Mouse (Mus musculus): ENCODE data around the gene Fopnl. TPM values are rescaled to one million over a fixed set of nuclear protein-coding genes. Genes with fewer than 3 reads are reported as not detected.
A peak's percentile ranks its signal among the peaks of the same experiment; 100 is the strongest.

Gene Fopnl
- total and polyA plus RNA-seq, 3 experiments: 44.8 to 46.9 TPM; not detected in 1

DNA sequence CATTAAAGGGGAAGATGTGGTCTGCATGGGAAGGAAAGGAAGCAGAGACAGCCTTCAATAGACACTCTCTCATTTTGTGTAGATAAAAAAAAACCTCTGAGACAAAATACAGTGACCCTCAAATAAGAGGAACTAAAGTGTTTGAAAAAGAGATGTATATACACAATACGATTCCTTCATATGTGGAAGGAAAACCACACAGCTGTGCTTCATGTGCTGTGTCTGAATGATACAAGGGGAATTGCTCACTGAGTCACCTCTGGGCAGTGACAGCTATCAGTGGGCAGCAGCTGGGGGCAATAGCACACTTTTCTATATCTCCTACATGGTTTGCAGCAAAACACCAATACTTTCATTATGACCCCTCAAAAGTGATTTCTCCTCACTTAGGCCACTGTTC lies 9.8 kb downstream of the Fopnl start (continued):
- TF ChIP-seq EP300 (IDR thresholded peaks at IDR 0.05; ENCODE audit: low read depth in 1 of 2, low read length in 2 of 2) (peak; percentile 80 to 87), UBTF (IDR thresholded peaks at IDR 0.05; ENCODE audit: borderline replicate concordance, insufficient read depth, low read depth, low read length) (no peak), MYC (IDR thresholded peaks at IDR 0.05; ENCODE audit: low read depth, low read length) (peak; percentile 78), CHD1 (IDR thresholded peaks at IDR 0.05; ENCODE audit: low read depth, low read length) (no peak), RAD21 (IDR thresholded peaks at IDR 0.05; ENCODE audit: low read depth, low read length) (no peak), BHLHE40 (IDR thresholded peaks at IDR 0.05; ENCODE audit: borderline replicate concordance, low read depth, low read length) (peak; percentile 58; the same call in 1 of the 2 replicates), POLR2A (IDR thresholded peaks at IDR 0.05; ENCODE audit: control insufficient read depth in 1 of 2, insufficient read depth in 1 of 2, low read depth in 1 of 2, low read length in 2 of 2, poor library complexity in 1 of 2) (no peak), ZC3H11A (IDR thresholded peaks at IDR 0.05; ENCODE audit: low read depth, low read length) (no peak)

DNA sequence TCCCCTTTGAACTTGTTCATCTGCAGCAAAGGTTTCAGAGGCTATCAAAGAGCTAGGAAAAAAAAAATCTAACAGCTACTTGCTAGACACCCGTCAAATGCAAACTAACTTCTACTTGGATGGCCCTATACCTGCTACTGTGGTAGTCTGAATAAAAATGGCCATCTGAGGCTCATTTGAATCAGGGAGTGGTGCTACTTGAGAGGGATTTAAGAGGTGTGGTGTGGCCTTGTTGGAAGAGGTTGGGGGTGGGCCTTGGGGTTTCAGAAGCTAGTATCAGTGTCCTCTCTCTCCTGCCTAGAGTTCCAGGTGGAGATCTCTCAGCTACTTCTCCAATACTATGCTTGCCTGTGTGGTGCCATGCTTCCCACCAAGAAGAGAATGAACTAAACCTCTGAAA lies 10.8 kb downstream of the Fopnl start:
- H3K27ac ChIP-seq (ENCODE audit: control insufficient read depth, low read depth, low read length): no peak overlapping the region

DNA sequence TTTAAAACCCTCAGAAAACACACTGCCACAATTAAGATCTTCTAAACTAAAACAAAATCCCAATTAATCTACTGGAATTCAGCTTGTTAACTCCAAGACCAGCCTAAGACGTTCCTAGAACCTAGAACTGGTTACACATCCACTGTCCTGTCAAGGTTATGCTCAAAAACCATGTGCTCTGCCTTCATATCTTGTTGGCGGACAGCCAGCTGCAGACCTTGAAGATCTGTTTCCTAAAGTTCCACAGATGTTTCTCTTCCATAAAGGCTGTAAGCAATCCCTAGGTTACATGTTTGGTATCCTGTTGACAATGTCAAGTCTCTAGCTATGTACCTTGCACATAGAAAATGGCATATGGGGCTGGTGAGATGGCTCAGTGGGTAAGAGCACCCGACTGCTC lies 12.4 kb downstream of the Fopnl start:
- Histone ChIP-seq H3K4me1 (ENCODE audit: control insufficient read depth in 1 of 2, insufficient read depth in 2 of 2, low read length in 2 of 2) (peaks cover 13 to 32% of the 10 kb centered on the region in 2 experiments), H3K27me3 (ENCODE audit: control insufficient read depth in 1 of 2, insufficient read depth in 2 of 2, low read length in 2 of 2) (no peaks in the 10 kb centered on the region), H3K9ac (ENCODE audit: control insufficient read depth, low read depth, low read length, poor library complexity, severe bottlenecking) (no peak overlapping the region), H3K4me3 (ENCODE audit: control insufficient read depth in 1 of 2, insufficient read depth in 1 of 2, low read depth in 2 of 2, low read length in 2 of 2) (no peak overlapping the region), H3K79me2 (ENCODE audit: control insufficient read depth, insufficient read depth, low read length, poor library complexity) (peaks cover 1% of the 10 kb centered on the region; the same call in 1 of the 2 replicates), H3K27ac (ENCODE audit: control insufficient read depth, low read depth, low read length) (no peak overlapping the region), H3K36me3 (ENCODE audit: control insufficient read depth in 1 of 2, insufficient read depth in 2 of 2, low read length in 2 of 2) (peaks cover 4 to 38% of the 10 kb centered on the region in 2 experiments), H3K9me3 (replicated peaks; ENCODE audit: insufficient read depth, low read length) (no peaks in the 10 kb centered on the region)
- peak; percentile 35 for DNase-seq (ENCODE audit: low read depth, low spot score)
- TF ChIP-seq MYC (IDR thresholded peaks at IDR 0.05; ENCODE audit: low read depth, low read length): 0 out of 2 replicates have a peak, but pooled peaks have one; percentile 39
- TF ChIP-seq BHLHE40 (IDR thresholded peaks at IDR 0.05; ENCODE audit: borderline replicate concordance, low read depth, low read length): no peak
- TF ChIP-seq ELF1 (IDR thresholded peaks at IDR 0.05; ENCODE audit: low read depth, low read length): no peak
- peak; percentile 31; the same call in 1 of the 2 replicates for TF ChIP-seq MXI1 (IDR thresholded peaks at IDR 0.05; ENCODE audit: low read depth, low read length)
- TF ChIP-seq ZNF384 (IDR thresholded peaks at IDR 0.05; ENCODE audit: low read depth, low read length): no peak

More for the DNA sequence above, 10.8 kb downstream of the Fopnl start:
- H3K79me2 ChIP-seq (ENCODE audit: control insufficient read depth, insufficient read depth, low read length, poor library complexity): peaks cover 1% of the 10 kb centered on the region; the same call in 1 of the 2 replicates
- H3K27me3 ChIP-seq (ENCODE audit: control insufficient read depth in 1 of 2, insufficient read depth in 2 of 2, low read length in 2 of 2): no peaks in the 10 kb centered on the region
- no peak overlapping the region for H3K4me3 ChIP-seq (ENCODE audit: control insufficient read depth in 1 of 2, insufficient read depth in 1 of 2, low read depth in 2 of 2, low read length in 2 of 2)
- peaks cover 3 to 48% of the 10 kb centered on the region in 2 experiments for H3K36me3 ChIP-seq (ENCODE audit: control insufficient read depth in 1 of 2, insufficient read depth in 2 of 2, low read length in 2 of 2)
- TF ChIP-seq SIN3A (IDR thresholded peaks at IDR 0.05; ENCODE audit: low read length): no peak
- peaks cover 13 to 39% of the 10 kb centered on the region in 2 experiments for H3K4me1 ChIP-seq (ENCODE audit: control insufficient read depth in 1 of 2, insufficient read depth in 2 of 2, low read length in 2 of 2)
- DNase-seq (ENCODE audit: low read depth, low spot score): no peak
- no peaks in the 10 kb centered on the region for H3K9me3 ChIP-seq (replicated peaks; ENCODE audit: insufficient read depth, low read length)
- H3K9ac ChIP-seq (ENCODE audit: control insufficient read depth, low read depth, low read length, poor library complexity, severe bottlenecking): no peak overlapping the region

Measured in MEL (cell line).